Mouse (Mus musculus): ENCODE measurements at regions not wholly inside any gene's neighbourhood (a gene's known extent, or its start where the extent isn't known, plus 50 kb on each side); places are given as distances from the start of the nearest gene placed in this dataset.
"Not testable (repeated sequence)": the region's sequence is repeated elsewhere in the genome, so short reads cannot be mapped to it uniquely, and the experiment has no call there.

DNA sequence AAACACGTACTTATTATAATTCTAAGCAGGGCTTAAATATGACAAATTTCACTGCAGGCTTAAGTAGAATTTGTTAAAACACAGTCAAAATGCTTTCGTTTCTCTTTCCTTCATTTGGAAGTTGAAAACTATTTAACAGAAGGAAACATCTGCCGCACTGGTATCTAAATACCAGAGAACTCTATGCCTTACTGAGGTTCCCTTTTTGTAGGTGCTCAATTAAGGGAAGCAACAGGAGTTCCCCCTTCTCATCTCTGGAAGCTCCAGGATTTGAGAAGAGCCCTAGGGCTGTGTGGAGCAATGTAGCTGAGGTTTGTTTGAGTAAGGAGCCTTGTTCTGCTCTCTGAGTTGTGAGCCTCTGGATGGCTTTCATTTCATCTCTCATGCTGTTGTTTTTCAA is 177.1 kb upstream of the Arhgap18 start:
- peak; percentile 78 for DNase-seq (ENCODE audit: extremely low read depth, low read depth)

DNA sequence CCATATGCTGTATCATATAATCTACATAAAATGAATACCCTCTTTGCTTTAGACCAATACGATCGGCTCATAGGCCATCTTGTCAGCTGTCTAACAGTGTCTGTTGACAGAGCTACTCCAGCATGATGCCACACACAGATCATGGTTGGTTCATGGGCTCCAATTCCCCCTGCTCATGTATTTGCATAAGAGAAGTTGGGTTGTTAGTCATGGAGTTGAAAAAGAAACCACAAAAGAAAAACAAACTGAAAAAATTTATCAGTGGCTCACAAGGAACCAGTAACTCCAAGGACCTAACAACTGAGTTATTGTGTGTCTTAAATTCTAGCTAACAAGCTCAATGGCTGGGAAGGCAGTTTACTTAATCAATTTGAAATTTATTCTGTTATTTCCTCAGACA is 176.1 kb upstream of the Arhgap18 start:
- peak; percentile 36 for DNase-seq (ENCODE audit: extremely low read depth, low read depth)

DNA sequence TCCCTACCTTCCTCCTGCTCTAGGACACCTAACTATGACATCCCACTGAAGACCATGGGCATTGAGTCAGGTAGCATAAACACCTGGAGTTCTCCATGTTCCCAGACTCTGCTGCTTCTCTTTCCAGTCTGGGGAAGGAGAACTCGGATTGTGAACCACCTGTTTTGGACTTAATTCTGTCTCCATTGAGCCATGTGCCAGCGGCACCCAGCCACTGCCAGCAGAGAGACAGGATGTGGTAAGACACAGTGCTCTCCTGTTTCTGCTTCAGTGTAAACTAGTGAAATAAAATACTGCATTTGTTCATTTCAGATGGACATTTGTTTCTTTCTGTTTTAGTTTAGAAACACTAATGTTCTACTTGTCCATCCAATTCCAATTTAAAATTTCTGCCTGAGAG is 168.1 kb upstream of the Arhgap18 start:
- no peak for DNase-seq (ENCODE audit: extremely low read depth, low read depth)

GRCm38 (mm10) chr10:26607081-26607480 is 146.1 kb upstream of the Arhgap18 start:
- not testable (repeated sequence) for DNase-seq (ENCODE audit: extremely low read depth, low read depth)

DNA sequence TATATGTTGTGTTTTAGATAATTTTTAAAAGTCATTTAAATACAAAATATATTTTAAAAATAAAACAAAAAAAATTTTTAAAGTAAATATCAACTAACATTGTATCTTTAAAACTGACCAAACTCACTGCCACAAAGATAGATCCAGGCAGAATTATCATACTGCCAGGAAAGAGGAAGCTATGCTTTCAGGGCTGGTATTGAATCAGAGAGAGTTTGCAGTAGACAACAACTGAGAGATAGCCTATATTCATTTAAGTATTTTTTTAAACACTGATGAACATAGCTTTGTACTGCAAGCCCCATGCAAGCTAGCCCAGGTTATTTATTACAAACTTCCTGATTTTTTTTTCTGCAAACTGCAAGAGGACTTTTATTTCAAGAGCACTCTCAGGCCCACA is 142.0 kb upstream of the Arhgap18 start:
- DNase-seq (ENCODE audit: extremely low read depth, low read depth), result peak; percentile 6

- no peak for DNase-seq (ENCODE audit: extremely low read depth, low read depth)
Observed at GRCm38 (mm10) chr10:26630196-26630760, 122.9 kb upstream of the Arhgap18 start.

DNA sequence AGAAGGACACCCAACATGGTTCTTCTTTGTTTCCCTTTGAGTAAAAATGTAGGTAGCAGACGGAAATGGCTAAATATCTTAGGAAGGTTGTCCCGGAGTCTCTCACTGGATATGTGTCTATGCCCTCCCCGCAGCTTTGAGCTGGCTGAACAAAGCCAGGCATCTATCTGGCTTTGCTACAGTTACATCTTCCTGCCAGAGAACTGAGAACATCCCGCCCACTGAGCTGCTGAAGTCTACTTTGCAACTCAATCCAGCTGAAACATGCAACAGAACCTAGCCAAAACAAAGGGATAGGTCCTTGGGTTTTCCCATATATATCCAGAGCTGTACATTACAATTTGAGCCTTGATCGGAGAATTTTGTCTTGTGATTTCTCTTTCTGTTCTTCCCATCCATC is 121.0 kb upstream of the Arhgap18 start:
- DNase-seq (ENCODE audit: extremely low read depth, low read depth), result no peak

DNA sequence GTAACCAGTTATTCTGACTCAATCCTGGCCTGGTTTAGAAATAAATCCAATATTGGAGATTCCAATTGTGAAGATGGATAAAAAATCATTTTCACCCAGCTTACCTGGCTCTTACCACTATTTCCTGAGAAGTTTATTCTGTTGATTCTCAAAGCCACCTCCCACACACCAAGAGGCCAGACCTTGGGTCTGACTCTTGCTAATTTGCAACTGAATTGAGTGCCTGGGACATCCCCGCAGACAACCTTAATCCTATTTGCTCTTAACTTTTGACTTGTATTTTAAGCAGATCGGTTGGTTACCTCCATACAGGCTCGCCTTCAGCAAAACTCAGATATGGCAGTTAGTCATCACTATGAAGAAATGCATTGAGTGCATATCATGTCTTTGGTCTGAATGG is 115.8 kb upstream of the Arhgap18 start:
- DNase-seq (ENCODE audit: extremely low read depth, low read depth), result no peak

DNA sequence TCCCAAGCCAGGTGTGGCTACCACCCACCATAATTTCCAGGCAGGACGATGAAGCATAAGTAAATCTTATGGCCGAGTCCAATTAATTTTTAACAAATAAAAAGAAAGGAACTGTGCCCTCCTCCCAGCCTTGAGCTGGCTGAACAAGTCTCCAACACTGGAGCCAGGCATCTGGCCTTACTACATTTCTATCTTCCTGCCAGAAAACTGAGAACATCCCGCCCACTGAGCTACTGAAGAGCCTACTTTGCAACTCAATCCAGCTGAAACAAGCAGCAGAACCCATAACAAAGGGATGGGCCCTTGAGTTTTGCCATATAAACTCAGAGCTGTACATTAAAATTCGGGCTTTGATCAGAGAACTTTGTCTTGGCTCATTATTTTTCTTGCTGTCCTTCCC is 115.2 kb upstream of the Arhgap18 start:
- DNase-seq (ENCODE audit: extremely low read depth, low read depth), result no peak

DNA sequence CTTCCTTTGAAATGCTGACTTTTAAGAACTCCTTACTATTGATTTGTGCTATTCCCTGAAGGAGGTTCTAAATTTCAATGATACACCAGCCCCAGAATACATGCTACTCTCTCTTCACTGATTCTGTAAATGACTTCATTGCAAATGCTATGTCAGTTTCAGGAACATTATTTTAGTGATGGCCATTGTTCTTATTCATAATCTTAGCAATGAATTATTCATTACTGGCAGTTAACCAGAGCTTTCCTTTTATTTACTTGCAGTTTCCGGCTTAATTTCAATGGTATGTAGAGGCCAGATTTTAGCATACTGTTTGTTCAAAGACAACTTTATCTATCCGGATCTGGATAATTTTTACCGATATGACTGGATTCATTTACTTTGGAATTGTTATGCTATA is 114.1 kb upstream of the Arhgap18 start:
- no peak for DNase-seq (ENCODE audit: extremely low read depth, low read depth)

DNA sequence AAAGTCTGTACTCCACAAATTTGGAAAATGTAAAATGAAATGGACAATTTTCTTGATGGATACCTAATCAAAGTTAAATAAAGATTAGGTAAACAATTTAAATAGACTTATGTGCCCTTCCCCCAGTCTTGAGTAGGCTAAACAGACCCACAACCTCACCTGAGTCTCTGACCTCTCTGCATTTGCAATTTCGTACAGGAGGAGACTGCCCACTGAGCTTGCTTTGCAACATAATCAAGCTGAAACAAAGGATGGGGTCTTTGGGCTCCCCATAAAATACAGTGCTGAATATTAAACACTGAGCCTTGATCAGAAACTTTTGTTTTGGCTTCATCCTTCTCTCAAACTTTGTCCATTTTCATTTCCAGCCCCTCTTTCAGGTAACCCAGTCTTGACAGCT is 100.1 kb upstream of the Arhgap18 start:
- DNase-seq (ENCODE audit: extremely low read depth, low read depth), result no peak

DNA sequence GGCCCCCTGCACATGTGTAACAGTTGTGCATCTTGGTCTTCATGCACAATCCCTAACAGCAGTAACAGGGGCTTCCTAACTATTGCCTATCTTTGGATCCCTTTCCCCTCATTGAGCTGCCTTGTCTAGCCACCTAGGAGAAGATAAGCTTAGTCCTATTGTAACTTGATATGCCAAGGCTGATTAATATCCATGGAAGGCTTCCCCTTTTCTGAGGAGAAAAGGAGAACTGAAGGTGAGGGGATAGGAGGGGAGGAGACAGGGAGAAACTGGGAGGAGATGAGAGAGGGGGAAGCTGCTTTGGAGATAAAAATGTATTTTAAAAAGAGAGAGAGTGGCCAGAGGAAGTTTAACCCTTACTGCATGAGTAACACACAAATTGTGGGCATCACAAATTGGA is 89.0 kb upstream of the Arhgap18 start:
- peak; percentile 66 for DNase-seq (ENCODE audit: extremely low read depth, low read depth)

DNA sequence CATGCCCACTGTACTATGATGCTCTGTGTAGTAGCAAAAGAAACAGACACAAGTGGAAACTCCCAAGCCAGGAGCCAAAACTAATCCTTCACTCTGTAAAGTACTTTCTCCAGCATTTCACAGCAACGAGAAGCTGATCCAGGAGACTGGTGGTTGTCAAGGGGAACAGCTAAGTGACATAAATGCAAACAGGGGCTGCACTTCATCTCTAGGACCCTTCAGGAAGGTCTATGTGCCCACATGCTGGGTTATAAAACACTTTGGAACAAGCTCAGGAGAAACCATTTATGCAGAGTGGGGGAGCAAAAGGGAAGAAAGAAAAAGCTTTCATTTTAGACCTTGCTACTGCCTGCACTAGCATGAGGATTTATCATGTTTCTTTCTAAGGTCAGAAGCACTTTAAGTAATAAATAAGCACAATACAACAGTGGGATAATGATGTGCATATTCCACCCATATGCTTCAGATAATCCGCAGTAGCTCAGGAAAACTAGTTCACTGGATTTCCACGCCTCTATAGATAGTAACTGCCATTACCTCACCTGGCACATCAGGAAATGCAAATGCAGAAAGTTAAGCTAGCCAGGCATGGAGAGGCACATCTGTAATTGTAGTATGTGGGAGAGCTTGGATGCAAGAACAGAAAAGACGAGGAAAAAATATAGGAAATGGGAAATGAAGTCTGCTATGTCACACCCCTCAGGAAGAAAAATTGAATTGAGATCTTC is 73.6 kb upstream of the Arhgap18 start:
- DNase-seq (ENCODE audit: extremely low read depth, low read depth), result no peak

- DNase-seq (ENCODE audit: extremely low read depth, low read depth), result no peak
Observed at GRCm38 (mm10) chr10:26694761-26695160, 58.5 kb upstream of the Arhgap18 start.

DNA sequence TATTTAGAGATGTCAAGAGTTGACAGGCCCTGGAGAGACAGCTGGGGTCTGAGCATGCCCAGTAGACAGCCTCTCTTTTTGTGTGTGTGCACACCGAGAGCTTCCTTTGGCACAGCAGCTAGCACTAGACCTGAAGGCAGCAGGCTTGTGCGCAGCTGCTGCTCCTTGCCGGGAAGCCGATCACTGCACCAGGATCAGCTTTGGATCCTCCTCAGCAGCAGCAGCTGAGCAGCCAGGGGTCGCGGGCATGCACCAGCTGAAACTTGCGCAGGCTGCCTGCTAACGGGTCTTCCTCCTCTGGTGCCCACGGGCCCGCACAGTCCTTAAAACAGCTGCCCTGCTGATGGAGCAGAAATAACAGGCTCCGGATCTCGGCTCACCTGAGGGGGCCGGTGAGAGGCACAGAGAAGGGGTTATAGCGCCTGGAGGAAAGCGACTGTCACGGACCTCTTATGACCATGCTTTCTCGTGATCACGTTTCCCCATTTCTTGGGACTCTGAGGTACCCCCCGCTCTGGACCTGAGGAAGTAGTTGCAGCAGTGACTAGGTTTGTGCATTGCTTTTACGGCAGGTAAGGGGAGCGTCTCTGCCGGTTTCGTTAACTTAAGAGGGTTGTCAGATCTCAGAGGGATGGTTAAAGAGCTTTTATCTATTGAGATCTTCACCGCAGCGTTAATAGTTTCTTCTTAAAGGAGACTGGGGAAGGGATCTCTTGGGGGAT is 57.8 kb upstream of the Arhgap18 start:
- no peak for DNase-seq (ENCODE audit: extremely low read depth, low read depth)
